Mouse (Mus musculus): ENCODE data around the gene Gtf3a.
A peak's percentile ranks its signal among the peaks of the same experiment; 100 is the strongest.
"Not testable (repeated sequence)": the region's sequence is repeated elsewhere in the genome, so short reads cannot be mapped to it uniquely, and the experiment has no call there.

The Gtf3a gene

DNA sequence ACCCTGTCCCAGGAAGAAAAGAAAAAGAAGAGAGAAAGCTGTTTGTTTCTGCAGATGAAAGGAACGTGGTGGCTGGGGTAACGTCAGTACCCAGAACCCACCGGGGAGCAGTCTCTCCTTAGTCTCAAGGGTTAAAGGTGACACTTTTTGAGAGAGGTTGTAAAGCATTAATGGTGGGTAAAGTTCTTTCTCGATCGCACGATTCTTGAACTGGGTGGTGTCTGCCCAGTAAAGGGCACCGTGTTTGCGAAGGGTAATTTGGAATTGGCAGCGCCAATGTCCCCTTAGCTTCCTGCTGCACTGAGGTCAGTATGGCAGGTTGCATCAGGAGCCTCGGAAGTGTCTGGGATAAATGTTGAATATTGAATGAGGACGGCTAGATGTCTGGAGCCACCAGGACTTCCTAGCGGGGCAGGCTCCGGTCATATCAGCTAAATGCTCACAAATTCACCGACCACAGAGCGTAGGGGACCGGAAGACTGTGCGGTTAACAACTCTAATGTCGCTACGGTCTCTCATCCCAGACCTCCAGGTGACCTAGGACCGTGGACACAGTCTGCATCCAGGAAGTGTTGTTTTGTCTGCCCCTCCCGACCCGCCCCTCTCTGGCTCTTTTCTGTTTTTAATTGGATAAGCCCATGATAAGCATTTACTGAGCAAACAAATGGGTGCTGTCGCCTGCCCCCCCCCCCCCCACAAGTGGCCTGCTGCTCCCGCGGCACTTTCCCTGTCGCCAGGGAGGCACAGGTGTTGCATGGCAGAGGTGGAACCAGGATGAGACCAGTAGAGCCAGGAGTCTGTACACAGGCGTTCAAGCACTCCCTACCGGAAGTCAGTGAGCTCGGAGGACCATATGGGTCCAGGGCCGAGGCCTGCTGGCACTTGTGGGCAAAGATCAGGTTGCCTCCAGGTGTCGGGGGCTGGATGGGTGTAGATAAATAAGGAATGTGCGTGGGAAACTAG, 10.6 kb upstream of the Gtf3a start:
- DNase-seq (ENCODE audit: low spot score): no peak

DNA sequence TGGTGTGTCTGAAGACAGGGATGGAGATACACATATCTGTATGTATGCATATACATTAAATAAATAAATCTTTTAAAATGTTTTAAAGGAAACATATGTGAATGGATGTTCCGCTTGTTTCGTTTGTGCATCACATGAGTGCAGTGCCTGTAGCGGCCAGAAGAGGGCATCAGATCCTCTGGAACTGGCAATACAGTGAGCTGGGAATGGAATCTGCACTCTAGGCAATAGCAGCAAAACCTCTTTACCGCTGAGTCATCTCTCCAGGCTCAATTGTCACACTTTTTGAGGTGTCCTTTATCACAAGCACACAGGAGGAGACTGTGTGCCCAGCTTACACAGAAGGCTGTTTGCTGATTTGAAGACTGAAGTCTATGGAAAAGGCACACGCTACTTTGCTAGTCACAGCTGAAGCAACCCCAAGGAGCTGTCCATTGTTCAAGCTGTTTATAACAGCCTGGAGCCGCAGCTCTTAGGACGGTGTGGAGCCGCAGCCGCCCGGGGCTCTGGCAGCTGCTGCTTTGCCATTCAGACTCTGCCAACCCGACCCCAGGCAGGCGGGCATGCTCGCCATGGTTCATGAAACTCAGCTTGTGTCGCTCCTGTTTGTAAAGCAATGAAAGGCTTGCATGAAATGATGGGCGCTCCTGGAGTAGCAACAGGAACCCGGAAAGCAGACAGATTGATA, 9.2 kb upstream of the Gtf3a start:
- DNase-seq (ENCODE audit: low spot score): no peak

DNA sequence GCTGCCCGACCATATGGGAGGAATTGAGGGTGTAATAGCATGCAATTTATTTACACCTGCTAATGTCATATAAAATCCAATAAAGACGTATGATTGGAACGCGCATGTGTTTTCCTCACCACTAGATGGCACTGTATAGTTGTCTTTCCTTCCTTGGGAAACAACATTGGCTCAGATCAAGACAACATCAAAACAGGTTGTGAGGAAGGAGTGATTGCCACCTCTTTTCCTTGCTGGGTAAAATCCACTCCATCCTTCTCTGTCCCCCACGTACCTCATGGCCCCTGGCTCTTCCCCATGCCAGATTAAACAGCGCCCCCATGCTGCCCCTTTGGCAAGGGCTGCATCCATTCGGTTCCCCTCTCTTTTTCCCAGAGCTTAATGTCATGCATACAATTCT, 8.2 kb upstream of the Gtf3a start:
- DNase-seq (ENCODE audit: low spot score): no peak

DNA sequence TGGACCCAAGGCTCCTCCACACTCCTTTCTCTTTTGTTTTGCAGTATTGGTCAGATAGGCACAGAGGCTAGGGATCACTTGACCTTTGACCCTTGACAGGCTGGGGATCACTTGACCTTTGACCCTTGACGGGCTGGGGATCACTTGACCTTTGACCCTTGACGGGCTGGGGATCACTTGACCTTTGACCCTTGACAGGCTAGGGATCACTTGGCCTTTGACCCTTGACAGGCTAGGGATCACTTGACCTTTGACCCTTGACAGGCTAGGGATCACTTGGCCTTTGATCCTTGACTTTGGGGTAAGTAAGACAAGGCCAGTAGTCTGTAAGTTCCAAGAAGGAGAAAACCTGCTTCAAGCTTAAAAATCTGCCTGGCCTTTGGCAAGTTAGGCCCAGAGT, 6.5 kb upstream of the Gtf3a start:
- DNase-seq (ENCODE audit: low spot score): not testable (repeated sequence)

DNA sequence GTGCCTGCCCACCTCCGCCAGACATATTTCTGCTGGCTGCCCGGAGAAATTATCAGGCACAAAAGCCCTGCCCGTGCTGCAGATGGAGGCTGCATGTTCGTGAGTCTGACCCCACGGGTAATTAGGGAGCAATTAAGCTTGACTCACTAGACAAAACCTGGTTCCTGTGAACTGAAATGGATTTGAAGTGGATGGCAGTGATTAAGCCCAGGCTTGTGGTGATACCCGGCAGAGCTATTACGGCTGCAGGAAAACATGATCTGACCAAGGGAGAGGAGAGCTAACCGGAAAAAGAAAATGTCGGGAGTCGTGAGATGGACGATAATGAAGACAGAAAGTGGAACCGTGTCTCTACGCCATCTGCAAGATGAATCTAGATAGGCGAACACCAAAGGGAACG, 5.5 kb upstream of the Gtf3a start:
- no peak for DNase-seq (ENCODE audit: low spot score)

DNA sequence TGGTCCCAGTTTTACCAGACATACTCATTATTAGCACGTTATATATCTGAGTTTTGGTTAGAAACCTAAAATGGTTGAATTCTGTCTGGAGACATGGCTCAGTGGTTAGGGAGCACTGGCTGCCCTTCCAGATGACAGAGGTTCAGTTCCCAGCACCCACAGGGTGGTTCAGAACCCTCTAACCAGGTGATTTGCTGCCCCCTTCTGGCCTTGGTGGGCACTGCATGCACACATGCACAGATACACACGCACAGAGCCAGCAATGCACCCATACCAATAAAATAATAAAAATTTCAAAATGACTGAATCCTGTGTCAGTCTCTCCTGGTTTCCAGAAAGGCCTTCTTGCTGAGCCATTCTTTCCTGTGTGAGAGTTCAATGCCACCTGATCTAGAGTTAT, 3.9 kb upstream of the Gtf3a start:
- no peak for DNase-seq (ENCODE audit: low spot score)

DNA sequence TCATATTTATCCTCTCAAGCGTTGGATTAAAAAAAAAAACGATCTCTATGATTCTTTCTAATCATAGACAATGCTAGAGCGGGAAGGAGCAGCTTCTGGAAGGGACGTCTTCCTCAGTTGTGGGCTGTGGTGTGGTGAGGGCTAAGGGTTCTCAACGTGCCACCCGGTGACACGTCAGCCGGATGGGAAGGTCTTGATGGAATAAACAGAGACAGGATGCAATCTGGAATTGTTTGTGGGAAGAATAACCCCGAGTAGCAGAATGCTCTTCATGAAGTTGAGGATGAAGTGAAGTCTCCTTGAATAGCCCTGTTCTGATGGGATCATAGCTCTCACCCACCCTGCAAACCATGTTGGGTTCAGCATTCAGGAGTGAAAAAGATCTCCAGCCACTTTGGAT, 1.8 kb upstream of the Gtf3a start:
- no peak for DNase-seq (ENCODE audit: low spot score)

DNA sequence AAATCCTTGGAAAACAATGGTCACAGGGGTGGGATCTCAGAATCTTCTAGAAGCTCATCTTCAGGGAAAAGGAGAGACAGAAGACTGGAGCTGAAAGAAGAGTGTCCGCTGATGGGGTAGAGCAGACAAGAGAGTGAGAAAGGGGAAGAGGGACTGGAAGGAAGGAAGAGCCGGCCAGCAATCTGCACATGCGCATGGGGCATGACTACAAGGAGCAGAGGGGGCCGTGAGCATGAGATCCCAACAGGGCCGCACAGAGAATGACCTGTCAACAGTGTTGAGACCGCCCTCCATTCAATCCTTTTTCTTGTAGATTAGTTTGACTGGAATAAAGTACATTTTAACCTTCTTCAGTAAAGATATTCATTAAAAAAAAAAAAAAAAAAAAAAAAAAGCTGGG, 960 bp upstream of the Gtf3a start:
- DNase-seq (ENCODE audit: low spot score): no peak

DNA sequence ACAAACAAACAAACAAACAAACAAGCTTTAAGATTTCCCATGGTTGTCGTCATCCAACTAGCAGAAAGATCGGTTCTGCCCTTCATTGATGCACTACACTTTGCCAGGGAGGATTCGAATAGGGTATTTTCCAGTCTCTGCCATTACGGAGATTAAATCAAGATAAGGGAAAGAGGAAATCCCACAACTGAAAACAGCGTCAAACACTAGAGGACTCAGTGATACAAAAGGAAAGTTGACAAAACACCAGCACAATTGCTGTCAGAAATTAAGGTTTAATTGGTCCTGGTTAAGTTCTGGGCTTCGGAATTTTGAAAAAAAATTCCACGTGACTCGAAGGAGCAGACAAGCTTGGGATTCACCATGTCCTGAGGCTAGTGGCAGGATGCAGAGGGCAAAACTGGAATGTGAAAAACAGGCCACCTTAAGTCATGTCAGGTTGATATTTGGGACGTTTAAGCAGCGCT, 383 bp upstream of the Gtf3a start:
- no peak for DNase-seq (ENCODE audit: low spot score)

DNA sequence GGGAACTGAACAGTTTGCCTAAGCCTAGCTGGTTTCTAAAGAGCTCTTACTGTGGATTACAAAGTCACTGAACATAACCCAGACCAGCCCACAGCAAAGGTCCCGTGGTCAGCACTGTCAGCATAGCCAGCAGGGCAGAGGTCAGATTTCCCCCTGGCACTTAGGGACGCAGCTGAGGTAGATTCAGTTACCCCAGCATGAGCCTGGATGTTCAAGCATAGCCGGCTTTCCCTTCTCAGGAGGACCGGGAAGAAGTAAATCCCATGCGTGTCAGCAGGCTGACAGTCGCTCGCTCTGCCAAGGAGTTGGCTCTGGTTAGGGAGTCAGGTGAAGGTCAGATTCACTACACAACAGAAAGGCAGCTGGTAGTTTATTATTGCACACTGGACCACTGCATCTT, 6.1 kb downstream of the Gtf3a start:
- no peak for DNase-seq (ENCODE audit: low spot score)

DNA sequence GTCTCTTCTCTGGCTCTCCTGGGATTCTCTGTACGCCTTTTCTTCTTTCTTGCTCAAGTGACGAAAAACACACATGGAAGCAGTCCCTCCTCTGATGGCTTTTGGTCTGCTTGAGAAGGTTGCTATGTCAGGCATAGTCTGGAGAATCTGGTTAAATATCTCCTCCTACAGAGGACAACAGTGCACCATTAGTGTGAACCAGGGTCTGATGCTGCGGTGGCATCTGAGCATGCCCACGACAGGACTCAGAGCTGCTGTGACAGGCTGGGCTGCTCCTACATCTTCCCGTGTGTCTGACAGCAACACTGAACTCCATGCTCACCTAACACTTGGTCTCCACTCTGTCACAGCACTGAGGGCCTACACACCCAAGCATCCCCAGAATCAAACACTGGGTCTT, 7.2 kb downstream of the Gtf3a start:
- DNase-seq (ENCODE audit: low spot score): no peak

DNA sequence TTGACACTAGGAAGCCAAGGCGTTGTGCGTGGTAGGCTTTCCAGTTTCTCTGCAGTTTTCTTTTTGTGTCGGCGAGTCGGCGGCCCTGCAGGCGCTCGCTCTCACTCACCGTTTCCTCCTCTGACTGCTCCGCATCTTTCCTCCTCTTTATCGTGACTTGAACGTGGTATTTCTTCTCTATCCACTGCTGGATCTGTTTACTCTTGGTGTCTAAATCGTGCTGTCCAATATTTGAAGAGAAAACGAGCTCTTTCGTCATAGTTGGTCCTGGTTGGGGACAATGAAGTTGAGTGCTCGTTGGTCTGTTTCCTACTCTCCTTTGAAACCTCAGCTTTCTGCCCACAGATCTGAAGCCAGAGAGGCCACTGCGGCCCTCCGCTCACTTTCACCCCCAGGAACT, 8.2 kb downstream of the Gtf3a start:
- no peak for DNase-seq (ENCODE audit: low spot score)

DNA sequence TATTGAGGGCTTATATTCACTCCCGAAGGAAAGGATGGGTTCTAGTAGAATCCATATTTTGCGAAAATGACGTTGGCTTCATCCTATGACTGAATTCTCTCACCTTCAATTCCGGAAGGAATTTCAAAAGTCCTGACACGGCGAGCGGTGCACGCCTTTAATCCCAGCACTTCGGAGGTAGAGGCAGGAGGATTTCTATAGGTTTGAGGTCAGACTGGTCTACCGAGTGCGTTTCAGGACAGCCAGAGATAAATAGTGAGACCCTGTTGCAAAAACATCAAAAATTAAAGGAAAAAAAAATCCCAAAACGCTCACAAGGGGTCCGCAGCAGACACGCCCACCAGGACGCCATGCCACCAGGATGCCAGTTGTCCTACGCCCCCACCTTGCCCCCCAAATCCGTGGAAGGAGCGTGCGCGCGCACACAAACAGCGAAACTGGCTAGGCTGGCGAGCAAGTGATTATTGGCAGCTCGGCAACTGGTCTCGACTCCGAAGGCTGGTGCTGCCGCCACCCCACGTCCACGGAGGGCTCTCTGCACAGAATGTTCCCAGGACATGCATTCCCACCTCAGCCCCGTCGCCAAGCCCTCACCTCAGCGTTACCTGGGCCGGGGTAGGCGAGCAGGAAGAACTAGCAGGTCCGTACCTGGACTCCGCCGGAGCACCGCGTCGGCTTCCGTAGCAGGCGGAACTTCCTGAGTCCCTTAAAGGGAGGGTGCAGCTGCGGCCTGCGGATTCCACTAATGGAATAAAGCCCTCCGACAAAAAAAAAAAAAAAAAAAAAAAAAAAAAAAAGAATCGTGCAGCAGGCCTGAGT, 14.9 kb downstream of the Gtf3a start, which contains the start of gene Mtif3:
Mtif3 (minus strand) TSS at position 683 of the 819 bp plus-strand sequence.
- peak; percentile 86 for DNase-seq (ENCODE audit: low spot score)

DNA sequence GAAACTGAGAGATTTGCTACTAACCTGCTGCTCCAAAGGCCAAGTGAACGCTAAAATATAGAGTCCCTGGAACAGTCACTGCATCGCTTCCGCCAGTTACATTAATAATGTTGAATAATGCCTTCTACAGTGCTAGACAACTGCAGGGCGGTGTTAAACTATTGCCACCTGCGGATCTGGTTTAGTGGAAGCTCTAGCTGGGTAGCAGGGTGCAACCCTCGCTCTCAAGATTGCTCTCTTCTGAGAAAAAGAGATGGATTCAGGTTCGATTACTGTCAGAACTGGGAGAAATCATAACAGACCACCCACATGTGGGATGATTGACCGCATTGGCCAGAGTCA, 15.5 kb downstream of the Gtf3a start:
- no peak for DNase-seq (ENCODE audit: low spot score)

DNA sequence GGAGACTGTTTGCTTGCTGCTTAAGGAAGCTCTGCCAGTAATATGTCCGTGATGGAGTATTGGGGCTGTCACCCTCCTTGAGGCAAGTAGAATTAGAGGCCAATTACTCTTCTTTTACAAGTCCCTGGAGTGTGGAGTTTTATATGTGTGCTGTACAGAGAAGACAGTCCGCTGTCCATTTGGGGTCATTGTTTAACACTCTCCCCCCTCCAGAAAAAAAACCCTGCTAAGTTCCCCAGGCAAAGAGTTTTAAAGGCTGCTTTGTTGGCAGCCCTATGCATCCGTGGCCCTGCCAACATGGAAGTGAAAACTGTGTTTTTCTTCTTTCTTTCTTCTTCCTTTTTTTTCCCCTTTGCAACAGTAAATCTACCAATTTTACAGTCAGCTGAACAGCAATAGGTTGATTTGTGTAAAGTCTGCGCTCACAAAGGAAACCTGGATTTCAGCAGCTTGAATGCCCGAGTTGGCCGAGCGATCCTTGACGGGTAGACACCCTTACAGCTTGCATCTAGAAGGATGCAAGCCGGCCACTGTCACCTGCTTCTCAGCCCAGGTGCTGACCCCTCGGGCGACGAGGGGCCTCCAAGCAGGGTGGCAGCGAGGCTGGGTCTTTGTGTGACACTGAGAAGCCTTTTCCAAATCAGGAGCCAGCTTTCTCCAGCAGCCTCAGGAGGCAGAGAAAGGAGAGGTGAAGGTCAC, 20.4 kb downstream of the Gtf3a start:
- no peak for DNase-seq (ENCODE audit: low spot score)

DNA sequence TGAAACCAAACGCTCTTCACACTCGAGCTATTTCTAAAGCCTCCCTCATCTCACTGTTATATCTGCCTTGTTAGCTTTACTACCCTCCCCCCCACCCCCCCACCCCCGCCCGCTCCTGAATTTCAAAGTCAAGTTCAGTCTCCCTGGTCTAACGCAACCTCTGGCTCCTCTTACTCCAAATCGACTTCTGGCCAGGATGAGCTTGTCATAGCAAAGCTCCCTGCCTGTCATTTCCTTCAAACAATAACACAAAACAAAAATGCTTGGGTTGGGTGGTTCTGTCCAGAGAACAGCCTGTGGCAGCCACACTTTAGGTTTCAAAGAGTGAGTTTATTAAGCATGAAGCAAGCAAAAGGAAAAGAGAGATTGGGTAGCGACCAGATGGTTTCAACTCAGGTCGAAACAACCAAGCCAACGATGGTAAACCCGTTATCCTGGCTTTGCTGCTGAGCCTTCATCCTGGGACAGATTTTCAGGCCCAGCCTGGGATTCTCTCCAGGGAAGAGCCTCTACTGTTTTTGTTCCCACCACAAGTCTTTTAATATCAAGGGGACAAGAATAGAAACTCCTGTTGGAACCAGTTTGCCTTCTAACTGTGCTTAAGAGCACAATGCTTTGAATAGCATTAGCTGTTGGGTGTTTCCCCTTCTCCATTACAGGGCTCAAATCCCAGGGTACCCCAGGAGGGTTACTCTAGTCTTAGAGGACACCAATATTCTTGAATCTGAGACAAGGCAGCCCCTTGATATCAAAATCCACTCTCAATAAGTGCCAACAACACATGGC, 23.5 kb downstream of the Gtf3a start:
- DNase-seq (ENCODE audit: low spot score): no peak

DNA sequence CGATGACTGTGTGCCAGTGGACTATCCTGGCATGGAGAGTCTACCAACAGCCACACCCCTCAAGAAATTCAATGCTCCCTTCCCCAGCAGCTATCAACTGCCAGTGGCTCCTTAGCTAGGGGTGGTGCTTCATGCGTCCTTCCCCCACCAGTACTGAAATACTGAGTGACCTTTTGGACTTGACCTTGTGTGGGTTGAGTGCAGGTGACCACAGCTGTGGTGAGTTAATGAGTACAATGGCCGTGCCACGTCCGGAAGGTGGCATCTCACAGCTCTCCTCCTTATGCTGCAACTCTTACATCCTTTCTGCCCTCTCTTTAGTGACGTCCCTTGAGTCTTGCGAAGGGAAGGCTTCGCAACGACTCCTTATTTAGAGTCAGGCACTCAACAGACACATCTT, 24.9 kb downstream of the Gtf3a start:
- DNase-seq (ENCODE audit: low spot score): no peak

DNA sequence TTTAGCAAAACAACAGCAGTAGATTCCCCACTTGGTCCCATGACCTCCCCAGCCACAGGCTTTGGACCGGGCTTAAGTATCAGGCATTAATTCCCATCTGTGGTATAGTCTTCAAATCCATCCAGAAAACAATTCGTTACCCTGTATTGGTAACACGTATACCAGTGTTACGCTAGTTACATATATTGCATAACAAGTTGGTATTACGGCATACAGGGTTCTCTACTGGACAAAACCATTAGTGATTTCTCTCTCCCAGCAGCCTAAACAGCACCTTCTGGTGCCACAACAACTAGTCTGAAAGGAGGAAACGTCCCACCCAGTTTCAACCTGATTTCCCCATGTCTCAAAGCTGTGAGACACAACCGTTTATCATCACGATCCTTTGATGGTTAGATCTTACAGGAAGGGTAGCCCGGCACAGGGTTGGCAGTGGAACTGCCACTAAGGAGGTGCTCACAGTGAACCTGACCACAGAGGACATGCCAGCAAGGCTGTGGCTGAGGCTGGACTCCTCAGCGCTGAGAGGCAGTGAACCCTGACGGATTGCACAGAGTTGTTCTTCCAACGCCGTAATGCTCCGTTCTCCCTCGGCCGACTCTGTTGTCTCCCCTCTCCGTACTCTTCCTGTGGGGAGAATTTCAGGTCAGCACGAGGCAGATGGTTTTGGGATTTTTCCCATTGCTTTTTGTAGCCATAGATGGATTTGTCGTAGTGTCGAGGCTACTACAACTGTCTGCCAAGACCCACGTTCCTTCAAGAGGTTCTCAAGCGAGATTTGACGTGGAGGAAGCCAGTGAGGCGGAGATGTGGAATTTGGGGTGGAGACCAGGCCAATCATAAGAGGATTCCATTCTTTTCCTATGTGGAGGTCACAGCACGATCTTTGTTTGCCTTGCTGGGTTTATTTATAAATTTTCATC, 25.7 kb downstream of the Gtf3a start:
- DNase-seq (ENCODE audit: low spot score): no peak

DNA sequence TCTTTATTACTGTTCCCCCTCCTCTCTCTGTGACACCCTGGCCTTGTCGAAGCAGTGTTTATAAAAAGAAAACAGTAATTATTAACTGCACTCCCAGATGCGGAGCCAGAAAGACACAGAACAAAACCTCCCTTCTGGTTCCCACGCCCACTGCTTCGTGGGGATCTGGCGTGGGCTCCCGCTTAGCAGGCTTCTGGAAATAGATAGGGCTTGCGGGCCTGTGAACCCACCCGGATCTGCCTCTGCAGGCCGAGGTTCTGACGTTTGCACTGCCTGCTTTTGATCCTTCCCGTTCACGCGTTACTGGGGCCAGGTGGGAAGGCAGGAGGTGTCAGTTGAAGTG, 26.3 kb downstream of the Gtf3a start:
- DNase-seq (ENCODE audit: low spot score): no peak

DNA sequence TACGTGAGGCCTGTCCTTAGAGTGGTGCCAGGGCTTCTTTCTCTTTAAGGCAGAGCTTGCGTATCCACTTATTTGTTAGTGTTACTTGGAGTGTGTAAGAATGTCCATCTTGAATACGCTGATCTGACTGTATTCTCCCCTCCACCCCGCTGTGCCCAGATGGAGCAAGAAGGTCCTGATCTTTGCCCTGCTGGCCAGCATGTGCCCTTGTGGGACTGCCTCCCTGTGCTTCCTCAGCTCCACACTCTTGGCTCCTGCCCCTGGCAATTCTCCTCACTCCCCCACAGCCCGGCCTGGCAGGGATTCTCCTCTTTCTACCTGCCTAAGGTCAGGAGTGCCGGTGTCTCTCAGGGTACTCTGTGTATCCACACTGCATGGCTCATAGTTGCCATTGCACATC, 32.9 kb downstream of the Gtf3a start:
- no peak for DNase-seq (ENCODE audit: low spot score)
